Mouse (Mus musculus): ENCODE data around the gene Rtp4. TPM values are rescaled to one million over a fixed set of nuclear protein-coding genes. Genes with fewer than 3 reads are reported as not detected.

Gene Rtp4
- polyA plus RNA-seq, 1 experiment from 2014 or later: 7.1 TPM

GRCm38 (mm10) chr16:23517230-23517629 is 2.9 kb upstream of the Rtp4 start:
- 73% methylated on average over 5 of the region's 5 CpGs for WGBS
- ATAC-seq (ENCODE audit: insufficient number of reproducible peaks, low FRiP score, low TSS enrichment, low read depth): no peak
- H3K27me3 ChIP-seq: no peaks in the 10 kb centered on the region
- H3K4me2 ChIP-seq: no peak overlapping the region
- no peak overlapping the region for H3K27ac ChIP-seq
- no peaks in the 10 kb centered on the region for H3K36me3 ChIP-seq
- no peak overlapping the region for H3K9ac ChIP-seq
- no peaks in the 10 kb centered on the region for H3K9me3 ChIP-seq
- H3K4me1 ChIP-seq: peaks cover 45% of the 10 kb centered on the region
- no peak overlapping the region for H3K4me3 ChIP-seq

GRCm38 (mm10) chr16:23517754-23518566 is 2.1 kb upstream of the Rtp4 start:
- H3K36me3 ChIP-seq: no peaks in the 10 kb centered on the region
- no peak overlapping the region for H3K27ac ChIP-seq
- H3K27me3 ChIP-seq: no peaks in the 10 kb centered on the region
- WGBS: 59% methylated on average over 20 of the region's 20 CpGs
- H3K4me2 ChIP-seq: no peak overlapping the region
- peaks cover 51% of the 10 kb centered on the region for H3K4me1 ChIP-seq
- no peaks in the 10 kb centered on the region for H3K9me3 ChIP-seq
- ATAC-seq (ENCODE audit: insufficient number of reproducible peaks, low FRiP score, low TSS enrichment, low read depth): no peak
- no peak overlapping the region for H3K4me3 ChIP-seq
- H3K9ac ChIP-seq: no peak overlapping the region

GRCm38 (mm10) chr16:23518567-23519369 is 1.3 kb upstream of the Rtp4 start:
- H3K9ac ChIP-seq: no peak overlapping the region
- H3K4me2 ChIP-seq: no peak overlapping the region
- WGBS: 58% methylated on average over 10 of the region's 10 CpGs
- H3K4me1 ChIP-seq: peaks cover 53% of the 10 kb centered on the region
- no peak overlapping the region for H3K27ac ChIP-seq
- H3K27me3 ChIP-seq: no peaks in the 10 kb centered on the region
- no peak for ATAC-seq (ENCODE audit: insufficient number of reproducible peaks, low FRiP score, low TSS enrichment, low read depth)
- no peaks in the 10 kb centered on the region for H3K9me3 ChIP-seq
- H3K4me3 ChIP-seq: no peak overlapping the region
- H3K36me3 ChIP-seq: no peaks in the 10 kb centered on the region

GRCm38 (mm10) chr16:23519771-23520170 is 320 bp upstream of the Rtp4 start:
- H3K4me3 ChIP-seq: peak overlapping the region; percentile 25
- no peak overlapping the region for H3K9ac ChIP-seq
- H3K27ac ChIP-seq: peak overlapping the region; percentile 33; the same call in 1 of the 2 replicates
- WGBS: 0% methylated on average over 1 of the region's 1 CpGs
- no peaks in the 10 kb centered on the region for H3K9me3 ChIP-seq
- peak overlapping the region; percentile 41 for H3K4me2 ChIP-seq
- H3K4me1 ChIP-seq: peaks cover 53% of the 10 kb centered on the region
- ATAC-seq (ENCODE audit: insufficient number of reproducible peaks, low FRiP score, low TSS enrichment, low read depth): no peak
- H3K27me3 ChIP-seq: no peaks in the 10 kb centered on the region
- no peaks in the 10 kb centered on the region for H3K36me3 ChIP-seq

GRCm38 (mm10) chr16:23521092-23521491 is 1.0 kb downstream of the Rtp4 start:
- no peak overlapping the region; the same call in 1 of the 2 replicates for H3K27ac ChIP-seq
- H3K36me3 ChIP-seq: no peaks in the 10 kb centered on the region
- no peak overlapping the region for H3K4me2 ChIP-seq
- H3K9ac ChIP-seq: no peak overlapping the region
- no peak for ATAC-seq (ENCODE audit: insufficient number of reproducible peaks, low FRiP score, low TSS enrichment, low read depth)
- H3K4me1 ChIP-seq: peaks cover 48% of the 10 kb centered on the region
- no peaks in the 10 kb centered on the region for H3K9me3 ChIP-seq
- 11% methylated on average over 5 of the region's 5 CpGs for WGBS
- H3K27me3 ChIP-seq: no peaks in the 10 kb centered on the region
- H3K4me3 ChIP-seq: no peak overlapping the region

GRCm38 (mm10) chr16:23522081-23522480 is 2.0 kb downstream of the Rtp4 start:
- Histone ChIP-seq H3K4me1 (peaks cover 48% of the 10 kb centered on the region), H3K36me3 (no peaks in the 10 kb centered on the region), H3K9ac (no peak overlapping the region), H3K27me3 (no peaks in the 10 kb centered on the region), H3K27ac (no peak overlapping the region; the same call in 1 of the 2 replicates), H3K9me3 (no peaks in the 10 kb centered on the region), H3K4me2 (no peak overlapping the region), H3K4me3 (no peak overlapping the region)
- 73% methylated on average over 5 of the region's 5 CpGs for WGBS
- no peak for ATAC-seq (ENCODE audit: insufficient number of reproducible peaks, low FRiP score, low TSS enrichment, low read depth)

- Histone ChIP-seq H3K27me3 (no peaks in the 10 kb centered on the region), H3K36me3 (no peaks in the 10 kb centered on the region), H3K4me3 (no peak overlapping the region), H3K9ac (no peak overlapping the region), H3K4me2 (no peak overlapping the region), H3K4me1 (no peaks in the 10 kb centered on the region), H3K9me3 (no peaks in the 10 kb centered on the region), H3K27ac (no peak overlapping the region)
- ATAC-seq (ENCODE audit: insufficient number of reproducible peaks, low FRiP score, low TSS enrichment, low read depth): no peak
- WGBS: 47% methylated on average over 4 of the region's 4 CpGs
These were observed 9.1 kb downstream of the Rtp4 start for GRCm38 (mm10) chr16:23529186-23529585.

- Histone ChIP-seq H3K9me3 (no peaks in the 10 kb centered on the region), H3K4me1 (no peaks in the 10 kb centered on the region), H3K4me3 (no peak overlapping the region), H3K4me2 (no peak overlapping the region), H3K27me3 (no peaks in the 10 kb centered on the region), H3K9ac (no peak overlapping the region), H3K36me3 (no peaks in the 10 kb centered on the region), H3K27ac (no peak overlapping the region)
- WGBS: 85% methylated on average over 3 of the region's 3 CpGs
- no peak for ATAC-seq (ENCODE audit: insufficient number of reproducible peaks, low FRiP score, low TSS enrichment, low read depth)
These were observed 13.6 kb downstream of the Rtp4 start for GRCm38 (mm10) chr16:23533707-23534106.

- 43% methylated on average over 4 of the region's 4 CpGs for WGBS
- H3K4me3 ChIP-seq: no peak overlapping the region
- no peaks in the 10 kb centered on the region for H3K9me3 ChIP-seq
- H3K36me3 ChIP-seq: no peaks in the 10 kb centered on the region
- ATAC-seq (ENCODE audit: insufficient number of reproducible peaks, low FRiP score, low TSS enrichment, low read depth): no peak
- H3K27ac ChIP-seq: no peak overlapping the region
- H3K9ac ChIP-seq: no peak overlapping the region
- H3K4me2 ChIP-seq: no peak overlapping the region
- no peaks in the 10 kb centered on the region for H3K27me3 ChIP-seq
- H3K4me1 ChIP-seq: peaks cover 13% of the 10 kb centered on the region; the same call in 1 of the 2 replicates
These were observed 21.0 kb downstream of the Rtp4 start for GRCm38 (mm10) chr16:23541046-23541445.

- no peak overlapping the region for H3K4me2 ChIP-seq
- H3K4me1 ChIP-seq: peaks cover 13% of the 10 kb centered on the region; the same call in 1 of the 2 replicates
- H3K27ac ChIP-seq: no peak overlapping the region
- no peaks in the 10 kb centered on the region for H3K27me3 ChIP-seq
- no peaks in the 10 kb centered on the region for H3K9me3 ChIP-seq
- H3K36me3 ChIP-seq: no peaks in the 10 kb centered on the region
- no peak for ATAC-seq (ENCODE audit: insufficient number of reproducible peaks, low FRiP score, low TSS enrichment, low read depth)
- no peak overlapping the region for H3K4me3 ChIP-seq
- H3K9ac ChIP-seq: no peak overlapping the region
- 67% methylated on average over 4 of the region's 4 CpGs for WGBS
These were observed 22.8 kb downstream of the Rtp4 start for GRCm38 (mm10) chr16:23542866-23543265.

- Histone ChIP-seq H3K4me3 (no peak overlapping the region), H3K9ac (no peak overlapping the region), H3K4me1 (peaks cover 13% of the 10 kb centered on the region; the same call in 1 of the 2 replicates), H3K4me2 (no peak overlapping the region), H3K27me3 (no peaks in the 10 kb centered on the region), H3K36me3 (no peaks in the 10 kb centered on the region), H3K9me3 (no peaks in the 10 kb centered on the region), H3K27ac (no peak overlapping the region)
- 35% methylated on average over 7 of the region's 7 CpGs for WGBS
- no peak for ATAC-seq (ENCODE audit: insufficient number of reproducible peaks, low FRiP score, low TSS enrichment, low read depth)
These were observed 24.3 kb downstream of the Rtp4 start for GRCm38 (mm10) chr16:23544361-23544760.

- Histone ChIP-seq H3K36me3 (no peaks in the 10 kb centered on the region), H3K9me3 (no peaks in the 10 kb centered on the region), H3K9ac (no peak overlapping the region), H3K4me1 (peaks cover 13% of the 10 kb centered on the region; the same call in 1 of the 2 replicates), H3K27me3 (peaks cover 4% of the 10 kb centered on the region; the same call in 1 of the 2 replicates), H3K27ac (no peak overlapping the region), H3K4me2 (no peak overlapping the region), H3K4me3 (no peak overlapping the region)
- no peak for ATAC-seq (ENCODE audit: insufficient number of reproducible peaks, low FRiP score, low TSS enrichment, low read depth)
- WGBS: 91% methylated on average over 4 of the region's 4 CpGs
These were observed 27.7 kb downstream of the Rtp4 start for GRCm38 (mm10) chr16:23547783-23548182.

Data from limb, embryonic 15.5 days (tissue).